Mouse (Mus musculus) myocyte (in vitro differentiated cells): ENCODE results near the gene Naglu. TPM values are rescaled to one million over a fixed set of nuclear protein-coding genes. Genes with fewer than 3 reads are reported as not detected.

ENCODE experiments used
- H3K27me3 ChIP-seq: one replicate; pipeline ENCODE4 v1.6.1; 2011; ENCODE audit not compliant: control insufficient read depth, insufficient read depth, insufficient read length
- H3K36me3 ChIP-seq: one replicate; pipeline ENCODE4 v1.6.1; 2011; ENCODE audit not compliant: control insufficient read depth, insufficient read depth
- H3K4me2 ChIP-seq: one replicate; pipeline ENCODE4 v1.6.1; 2011; ENCODE audit warnings: low read depth, control low read depth
- H3K4me3 ChIP-seq: one replicate; pipeline ENCODE4 v1.5.1; 2011; ENCODE audit warnings: mild to moderate bottlenecking, control low read depth, moderate library complexity
- H3K79me2 ChIP-seq: one replicate; pipeline ENCODE4 v1.6.1; 2011; ENCODE audit not compliant: control insufficient read depth, insufficient read depth
- H3ac ChIP-seq: one replicate; pipeline ENCODE4 v1.6.1; 2011; ENCODE audit not compliant: control insufficient read depth, insufficient read length
- CEBPB ChIP-seq: IDR thresholded peaks from 2 replicates; pipeline ENCODE4 v1.6.1; 2011; ENCODE audit warnings: mild to moderate bottlenecking, moderate library complexity; ENCODE audit not compliant: poor library complexity, insufficient read depth, severe bottlenecking
- E2F4 ChIP-seq: IDR thresholded peaks from one replicate; pipeline ENCODE4 v1.6.1; 2011; ENCODE audit warnings: mild to moderate bottlenecking, control low read depth, moderate library complexity; ENCODE audit not compliant: insufficient read depth
- MAX ChIP-seq: IDR thresholded peaks from one replicate; pipeline ENCODE4 v1.6.1; 2011; ENCODE audit warnings: low read depth, mild to moderate bottlenecking, control low read depth
- MYOD1 ChIP-seq, 3 experiments: IDR thresholded peaks; one replicate each; pipeline ENCODE4 v1.6.1; 2011; ENCODE audit warnings: control low read depth in 2 of 3, low read depth in 2 of 3, mild to moderate bottlenecking in 2 of 3, moderate library complexity in 1 of 3; ENCODE audit not compliant: insufficient read length in 2 of 3, control insufficient read depth in 1 of 3
- MYOG ChIP-seq, 3 experiments: IDR thresholded peaks; one replicate each; pipeline ENCODE4 v1.6.1; 2011; ENCODE audit warnings: control low read depth in 2 of 3, low read depth in 2 of 3, mild to moderate bottlenecking in 2 of 3; ENCODE audit not compliant: insufficient read length in 2 of 3, control insufficient read depth in 1 of 3, insufficient read depth in 1 of 3
- POLR2A ChIP-seq: IDR thresholded peaks from one replicate; pipeline ENCODE4 v1.6.1; 2011; ENCODE audit warnings: low read depth, mild to moderate bottlenecking, control low read depth, moderate library complexity; ENCODE audit not compliant: insufficient read length
- POLR2AphosphoS2 ChIP-seq: IDR thresholded peaks from one replicate; pipeline ENCODE4 v1.6.1; 2011; ENCODE audit warnings: low read depth, control low read depth; ENCODE audit not compliant: insufficient read length
- REST ChIP-seq: IDR thresholded peaks from one replicate; pipeline ENCODE4 v1.6.1; 2011; ENCODE audit warnings: mild to moderate bottlenecking, control low read depth, moderate library complexity; ENCODE audit not compliant: insufficient read depth, insufficient read length
- SRF ChIP-seq: IDR thresholded peaks from one replicate; pipeline ENCODE4 v1.6.1; 2011; ENCODE audit warnings: low read depth; ENCODE audit not compliant: control insufficient read depth, insufficient read length
- TCF12 ChIP-seq: IDR thresholded peaks from one replicate; pipeline ENCODE4 v1.6.1; 2011; ENCODE audit warnings: mild to moderate bottlenecking, control low read depth; ENCODE audit not compliant: poor library complexity, insufficient read depth, severe bottlenecking
- TCF3 ChIP-seq: IDR thresholded peaks from one replicate; pipeline ENCODE4 v1.6.1; 2011; ENCODE audit warnings: low read depth, control low read depth; ENCODE audit not compliant: insufficient read length
- USF1 ChIP-seq: IDR thresholded peaks from one replicate; pipeline ENCODE4 v1.6.1; 2011; ENCODE audit warnings: low read depth, mild to moderate bottlenecking, control low read depth, moderate library complexity
- polyA plus RNA-seq: library from polyadenylated mRNA; unstranded; fragments of >200 nt; fragmentation: generic; extraction: Trizol; gene quantifications from one replicate; pipeline ENCODE4 v1.2.1, GENCODE M21; 2012; ENCODE audit warnings: missing spikeins

The Naglu gene
- polyA plus RNA-seq, 1 experiment = 19.8 TPM

DNA sequence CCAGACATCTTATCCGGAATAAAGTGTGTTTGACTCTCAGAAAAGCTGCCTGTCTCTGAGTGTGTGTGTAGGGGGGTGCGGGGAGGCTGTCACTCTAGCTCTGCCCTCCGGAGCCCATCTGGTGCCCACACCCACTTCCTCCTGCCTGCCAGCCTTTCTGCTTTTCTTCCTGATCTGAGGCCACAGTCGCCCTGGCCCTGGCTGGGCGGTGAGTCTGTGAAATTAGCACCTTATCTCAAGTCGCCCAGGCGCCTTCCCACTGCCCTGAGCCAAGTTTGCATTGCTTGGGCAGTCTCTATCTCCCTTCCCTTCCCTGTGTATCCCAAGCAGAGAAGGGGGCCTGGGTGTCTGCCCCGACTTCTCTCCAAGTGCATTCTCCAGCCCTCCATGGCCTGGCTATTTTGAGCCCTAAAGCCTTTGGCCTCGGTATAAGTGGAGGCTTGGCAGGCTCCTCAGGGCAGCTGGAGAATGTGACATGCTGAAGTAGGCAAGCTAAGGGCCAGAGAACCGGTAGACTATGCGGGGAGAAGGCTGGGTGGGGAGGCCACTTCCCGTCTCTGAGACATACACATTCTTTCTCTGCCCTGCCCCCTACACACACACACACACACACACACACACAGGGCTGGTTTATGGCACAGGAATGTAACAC, 6.0 kb upstream of the Naglu start:
- Histone ChIP-seq H3K79me2 (no peaks in the 10 kb centered on the region), H3K4me3 (no peak overlapping the region), H3K27me3 (no peaks in the 10 kb centered on the region), H3ac (peak overlapping the region; percentile 7), H3K36me3 (no peaks in the 10 kb centered on the region), H3K4me2 (peak overlapping the region; percentile 43)
- TF ChIP-seq USF1 = no peak
- TF ChIP-seq POLR2AphosphoS2 = no peak
- no peak for TF ChIP-seq TCF3
- no peak for TF ChIP-seq E2F4
- no peak for TF ChIP-seq CEBPB
- peak; percentile 48 for TF ChIP-seq TCF12
- peak in 2 of 3 experiments; percentile 19 to 69 for TF ChIP-seq MYOD1 (IDR thresholded peaks at IDR 0.05; ENCODE audit: control insufficient read depth in 1 of 3, insufficient read length in 2 of 3, low read depth in 2 of 3)
- no peak for TF ChIP-seq SRF
- TF ChIP-seq POLR2A = no peak
- no peak for TF ChIP-seq MAX
- no peak for TF ChIP-seq REST
- peak; percentile 9 to 64 (median 58) for TF ChIP-seq MYOG (IDR thresholded peaks at IDR 0.05; ENCODE audit: control insufficient read depth in 1 of 3, insufficient read depth in 1 of 3, insufficient read length in 2 of 3, low read depth in 2 of 3)

GRCm38 (mm10) chr11:101064462-101064861, 5.3 kb upstream of the Naglu start:
- no peaks in the 10 kb centered on the region for H3K27me3 ChIP-seq
- H3K36me3 ChIP-seq = no peaks in the 10 kb centered on the region
- H3K4me3 ChIP-seq = no peak overlapping the region
- TF ChIP-seq TCF12 (no peak), MYOG (IDR thresholded peaks at IDR 0.05; ENCODE audit: control insufficient read depth in 1 of 3, insufficient read depth in 1 of 3, insufficient read length in 2 of 3, low read depth in 2 of 3) (no peak), POLR2A (no peak), CEBPB (no peak), E2F4 (no peak), MYOD1 (IDR thresholded peaks at IDR 0.05; ENCODE audit: control insufficient read depth in 1 of 3, insufficient read length in 2 of 3, low read depth in 2 of 3) (no peak), USF1 (no peak)
- peak overlapping the region; percentile 43 for H3K4me2 ChIP-seq
- H3ac ChIP-seq = no peak overlapping the region
- H3K79me2 ChIP-seq = no peaks in the 10 kb centered on the region

DNA sequence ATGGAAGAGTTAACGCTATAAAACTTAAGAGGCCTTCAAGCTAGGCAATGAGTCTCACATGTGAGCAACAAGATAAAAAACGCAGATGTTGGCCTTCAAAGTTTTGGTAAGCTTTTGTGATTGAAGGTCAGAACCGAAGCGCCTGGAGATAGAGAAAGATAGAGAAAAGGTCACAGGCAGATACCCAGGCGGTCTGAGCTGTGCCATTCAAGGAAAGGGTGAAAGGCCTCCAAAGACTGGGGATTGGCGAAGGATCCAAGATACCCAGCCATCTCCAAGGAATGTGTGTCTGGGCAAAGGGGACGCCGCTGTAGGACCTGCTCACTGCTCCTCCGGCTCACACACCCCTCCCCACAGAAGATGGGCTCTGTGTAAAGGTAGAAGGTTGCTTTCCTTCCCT, 4.8 kb upstream of the Naglu start:
- TF ChIP-seq E2F4 (no peak), SRF (no peak), POLR2AphosphoS2 (no peak), TCF12 (no peak), REST (no peak), USF1 (no peak), MAX (no peak), CEBPB (no peak), MYOD1 (IDR thresholded peaks at IDR 0.05; ENCODE audit: control insufficient read depth in 1 of 3, insufficient read length in 2 of 3, low read depth in 2 of 3) (no peak), MYOG (IDR thresholded peaks at IDR 0.05; ENCODE audit: control insufficient read depth in 1 of 3, insufficient read depth in 1 of 3, insufficient read length in 2 of 3, low read depth in 2 of 3) (no peak), POLR2A (no peak), TCF3 (no peak)
- Histone ChIP-seq H3K4me3 (no peak overlapping the region), H3K36me3 (no peaks in the 10 kb centered on the region), H3K27me3 (no peaks in the 10 kb centered on the region), H3ac (no peak overlapping the region), H3K4me2 (no peak overlapping the region), H3K79me2 (no peaks in the 10 kb centered on the region)

DNA sequence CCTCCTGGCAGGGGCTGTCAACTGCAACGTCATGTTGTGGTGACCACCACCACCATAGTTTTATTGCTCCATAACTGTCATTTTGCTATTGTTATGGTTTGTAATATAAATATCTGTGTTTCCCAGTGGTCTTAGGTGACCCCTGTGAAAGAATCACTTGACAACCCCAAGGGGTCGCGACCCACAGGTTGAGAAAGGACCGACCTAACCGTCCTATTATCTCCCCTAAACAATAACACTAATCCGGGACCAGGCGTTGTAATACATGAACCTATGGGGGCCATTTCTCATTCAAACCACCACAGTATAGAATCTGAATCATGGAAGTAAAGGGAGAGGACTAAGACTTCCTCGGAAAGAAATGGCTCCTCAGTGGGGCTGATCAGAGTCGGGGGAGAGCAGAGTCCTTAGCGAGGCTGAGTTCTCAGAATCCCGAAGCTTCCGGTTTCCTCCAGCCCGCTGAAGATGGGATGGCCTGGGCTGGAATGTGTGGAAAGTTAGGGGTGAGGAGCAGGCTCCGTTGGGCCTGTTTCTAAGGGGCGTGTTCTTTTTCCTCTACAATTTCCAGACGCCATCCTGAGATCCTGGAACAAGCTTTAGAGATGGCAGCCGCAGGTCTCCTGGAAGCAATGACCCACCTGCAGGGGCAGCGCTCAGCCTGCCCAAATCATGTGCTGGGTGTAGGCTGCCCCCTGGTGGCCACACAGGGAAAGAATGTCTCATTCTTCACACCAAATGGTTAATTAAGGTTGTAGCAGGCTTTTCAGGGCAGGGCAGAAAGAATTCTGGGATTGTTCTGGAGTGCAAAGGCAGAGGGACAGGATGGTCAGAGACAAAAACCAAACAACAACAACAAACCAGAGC, 3.0 kb upstream of the Naglu start:
- H3K4me2 ChIP-seq = no peak overlapping the region
- no peaks in the 10 kb centered on the region for H3K79me2 ChIP-seq
- H3K4me3 ChIP-seq = no peak overlapping the region
- no peaks in the 10 kb centered on the region for H3K36me3 ChIP-seq
- no peak overlapping the region for H3ac ChIP-seq
- no peaks in the 10 kb centered on the region for H3K27me3 ChIP-seq
- TF ChIP-seq SRF (no peak), MYOD1 (IDR thresholded peaks at IDR 0.05; ENCODE audit: control insufficient read depth in 1 of 3, insufficient read length in 2 of 3, low read depth in 2 of 3) (peak in 1 of 3 experiments; percentile 5)

GRCm38 (mm10) chr11:101070189-101070527, 346 bp downstream of the Naglu start:
- Histone ChIP-seq H3K36me3 (no peaks in the 10 kb centered on the region), H3K4me3 (peak overlapping the region; percentile 38), H3ac (peak overlapping the region; percentile 14), H3K4me2 (peak overlapping the region; percentile 88), H3K27me3 (no peaks in the 10 kb centered on the region), H3K79me2 (no peaks in the 10 kb centered on the region)
- no peak for TF ChIP-seq MYOG (IDR thresholded peaks at IDR 0.05; ENCODE audit: control insufficient read depth in 1 of 3, insufficient read depth in 1 of 3, insufficient read length in 2 of 3, low read depth in 2 of 3)
- TF ChIP-seq MYOD1 (IDR thresholded peaks at IDR 0.05; ENCODE audit: control insufficient read depth in 1 of 3, insufficient read length in 2 of 3, low read depth in 2 of 3) = peak in 1 of 3 experiments; percentile 59
